Mouse (Mus musculus) midbrain, postnatal 0 days (tissue): ENCODE data around the gene Arl6ip1. TPM values are rescaled to one million over a fixed set of nuclear protein-coding genes. Genes with fewer than 3 reads are reported as not detected.
"Not testable (repeated sequence)": the region's sequence is repeated elsewhere in the genome, so short reads cannot be mapped to it uniquely, and the experiment has no call there.

Experiments
- ATAC-seq: fragments of 200-750 bp; cut with Nextera tagmentation; 2 replicates; pipeline ENCODE4 v1.8.0; 2017; ENCODE audit warnings: moderate number of reproducible peaks, mild to moderate bottlenecking, moderate TSS enrichment, moderate library complexity; ENCODE audit not compliant: low FRiP score
- DNase-seq: peaks from one replicate; pipeline ENCODE4 v3.0.0-alpha.2; 2015; ENCODE audit warnings: low spot score
- H3K27ac ChIP-seq: fragments of 300-500 bp; sonication (generic); 2 replicates; pipeline ENCODE4 v1.5.1; 2014; ENCODE audit warnings: low read depth, mild to moderate bottlenecking, low read length, mixed read lengths
- H3K27me3 ChIP-seq: fragments of 300-500 bp; sonication (generic); 2 replicates; pipeline ENCODE4 v1.6.1; 2014; ENCODE audit warnings: low read length, control low read depth, mixed read lengths; ENCODE audit not compliant: insufficient read depth
- H3K36me3 ChIP-seq: fragments of 300-500 bp; sonication (generic); 2 replicates; pipeline ENCODE4 v1.6.1; 2014; ENCODE audit warnings: low read length, control low read depth, mixed read lengths; ENCODE audit not compliant: insufficient read depth
- H3K4me1 ChIP-seq: fragments of 300-500 bp; sonication (generic); 2 replicates; pipeline ENCODE4 v1.6.1; 2014; ENCODE audit warnings: mild to moderate bottlenecking, control low read depth, antibody characterized with exemption, low read length, mixed read lengths; ENCODE audit not compliant: insufficient read depth
- H3K4me2 ChIP-seq: fragments of 300-500 bp; sonication (generic); 2 replicates; pipeline ENCODE4 v1.6.1; 2014; ENCODE audit warnings: low read depth, mild to moderate bottlenecking, low read length, mixed read lengths; ENCODE audit not compliant: poor library complexity, severe bottlenecking
- H3K4me3 ChIP-seq: fragments of 300-500 bp; sonication (generic); 2 replicates; pipeline ENCODE4 v1.5.1; 2014; ENCODE audit warnings: low read depth, mild to moderate bottlenecking, low read length, moderate library complexity
- H3K9ac ChIP-seq: fragments of 300-500 bp; sonication (generic); replicated peaks from 2 replicates; pipeline ENCODE4 v1.6.1; 2014; ENCODE audit warnings: mild to moderate bottlenecking, low read length, moderate library complexity, mixed read lengths; ENCODE audit not compliant: poor library complexity, severe bottlenecking
- H3K9me3 ChIP-seq: fragments of 300-500 bp; sonication (generic); 2 replicates; pipeline ENCODE4 v1.6.1; 2016; ENCODE audit warnings: low read length, control low read depth
- CTCF ChIP-seq: IDR thresholded peaks from 2 replicates; pipeline ENCODE4 v1.5.1; 2016; ENCODE audit warnings: antibody characterized with exemption, mild to moderate bottlenecking
- WGBS: fragments of 180-500 bp; shearing (Covaris S2); extraction: QIAGEN DNeasy Blood & Tissue Kit; methylation state at CpG from one replicate; pipeline ENCODE4 v1.1.7; 2014; 5-methylcytosine and 5-hydroxymethylcytosine counted together
- polyA plus RNA-seq: library from polyadenylated mRNA; unstranded; fragments of >200 nt; fragmentation: Nextera tagmentation; extraction: Ambion mirVana; gene quantifications from 2 replicates; pipeline ENCODE4 v1.2.1, GENCODE M21; 2015
- total RNA-seq: library from RNA; depleted of rRNA; stranded (reverse); fragments of >200 nt; gene quantifications from 2 replicates; pipeline ENCODE4 v1.2.3, GENCODE M21; 2014; rRNA removed

The Arl6ip1 gene
- total RNA-seq: 444 and 461 TPM in 2 replicates
- 651 and 727 TPM in 2 replicates for polyA plus RNA-seq

DNA sequence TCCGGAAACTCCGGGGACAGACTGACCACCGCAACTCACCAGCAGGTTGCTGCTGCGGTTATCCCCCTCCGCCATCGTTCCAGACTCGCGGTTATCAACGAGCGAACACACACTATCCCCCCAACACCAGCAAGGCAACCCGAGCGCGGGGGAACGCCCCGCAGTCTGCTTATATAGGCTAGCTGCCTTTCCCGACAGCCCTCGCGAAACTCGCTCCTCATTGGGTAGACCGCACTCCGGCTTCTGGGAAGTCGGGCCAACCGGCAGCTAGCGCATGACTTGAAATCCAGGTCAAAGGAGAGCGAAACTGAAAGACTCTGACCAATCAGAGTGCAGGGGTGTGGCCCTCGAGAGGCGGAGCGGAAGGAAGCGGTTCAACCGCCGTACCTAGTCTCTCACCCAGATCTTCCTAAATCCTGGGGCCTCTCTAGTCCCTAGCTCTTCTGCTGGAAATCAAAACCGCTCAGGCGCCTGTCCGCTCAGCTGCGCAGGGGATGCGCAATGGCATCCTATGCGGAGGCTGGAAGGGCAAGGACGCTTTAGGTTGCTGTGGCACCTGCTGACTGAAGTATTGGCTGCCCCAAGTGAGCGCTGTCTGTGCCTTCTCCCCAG, at the start of gene Arl6ip1:
TSS of gene Arl6ip1 (minus strand) at position 233 of the 612 bp plus-strand sequence.
- ATAC-seq (peak; percentile 98), DNase-seq (peak; percentile 99)
- H3K9ac ChIP-seq: peak within 1 kb of the TSS; percentile 86
- H3K4me1 ChIP-seq: peaks cover 10% of the 10 kb centered on the region; the same call in 1 of the 2 replicates
- peak within 1 kb of the TSS; percentile 91 for H3K4me3 ChIP-seq
- TF ChIP-seq CTCF: no peak
- H3K4me2 ChIP-seq: peak within 1 kb of the TSS; percentile 72
- peak within 1 kb of the TSS; percentile 87 for H3K27ac ChIP-seq
- H3K9me3 ChIP-seq: no peaks in the 10 kb centered on the region
- H3K27me3 ChIP-seq: no peaks in the 10 kb centered on the region
- under 1% methylated on average over 39 of the region's 39 CpGs for WGBS
- H3K36me3 ChIP-seq: peaks cover under 1% of the 10 kb centered on the region

GRCm38 (mm10) chr7:118175821-118176355, 46.4 kb upstream of the Arl6ip1 start:
- H3K9me3 ChIP-seq: no peaks in the 10 kb centered on the region
- DNase-seq: no peak
- no peak overlapping the region for H3K9ac ChIP-seq
- peaks cover 35% of the 10 kb centered on the region for H3K36me3 ChIP-seq
- no peak overlapping the region for H3K4me2 ChIP-seq
- H3K27ac ChIP-seq: no peak overlapping the region
- no peak overlapping the region for H3K4me3 ChIP-seq
- no peak for TF ChIP-seq CTCF
- H3K4me1 ChIP-seq: no peaks in the 10 kb centered on the region
- 86% methylated on average over 1 of the region's 1 CpGs for WGBS
- ATAC-seq: no peak
- H3K27me3 ChIP-seq: no peaks in the 10 kb centered on the region

DNA sequence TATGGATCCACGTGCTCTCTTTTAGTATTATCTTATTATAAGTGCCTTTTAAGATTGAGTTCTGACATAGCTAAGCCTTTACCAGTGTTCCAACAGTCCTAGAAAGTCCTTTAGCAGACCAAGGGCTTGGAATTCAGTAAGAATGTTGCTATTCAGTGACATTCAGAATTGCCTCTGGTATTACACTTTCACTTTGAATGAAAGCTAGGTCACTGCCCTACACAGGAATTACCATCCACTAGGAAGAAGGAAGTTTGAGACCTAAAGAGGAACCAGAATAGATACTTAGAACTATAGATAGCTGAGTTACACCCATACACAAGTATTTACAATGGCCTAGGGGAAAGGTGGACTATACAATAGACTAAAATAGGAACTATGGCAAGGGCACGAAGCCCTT, 40.7 kb upstream of the Arl6ip1 start:
- ATAC-seq: not testable (repeated sequence)

GRCm38 (mm10) chr7:118163006-118163405, 33.5 kb upstream of the Arl6ip1 start:
- H3K27ac ChIP-seq: no peak overlapping the region
- H3K4me2 ChIP-seq: no peak overlapping the region
- ATAC-seq (no peak), DNase-seq (no peak)
- no peaks in the 10 kb centered on the region for H3K9me3 ChIP-seq
- no peaks in the 10 kb centered on the region for H3K4me1 ChIP-seq
- no peak for TF ChIP-seq CTCF
- H3K9ac ChIP-seq: no peak overlapping the region
- WGBS: 86% methylated on average over 8 of the region's 8 CpGs
- H3K4me3 ChIP-seq: no peak overlapping the region
- peaks cover 36% of the 10 kb centered on the region for H3K36me3 ChIP-seq
- H3K27me3 ChIP-seq: no peaks in the 10 kb centered on the region

More for the DNA sequence above, 40.7 kb upstream of the Arl6ip1 start:
- not testable (repeated sequence) for H3K4me3 ChIP-seq, DNase-seq, H3K9ac ChIP-seq, H3K4me2 ChIP-seq, H3K27me3 ChIP-seq, H3K27ac ChIP-seq, H3K4me1 ChIP-seq, H3K9me3 ChIP-seq
- WGBS: 90% methylated on average over 2 of the region's 2 CpGs
- peaks cover 48% of the 10 kb centered on the region for H3K36me3 ChIP-seq

GRCm38 (mm10) chr7:118160121-118160520, 30.7 kb upstream of the Arl6ip1 start:
- WGBS: 90% methylated on average over 3 of the region's 3 CpGs
- no peak for DNase-seq
- Histone ChIP-seq H3K4me2 (no peak overlapping the region), H3K27ac (no peak overlapping the region), H3K4me3 (no peak overlapping the region), H3K4me1 (no peaks in the 10 kb centered on the region), H3K9me3 (no peaks in the 10 kb centered on the region), H3K36me3 (peaks cover 36% of the 10 kb centered on the region), H3K9ac (no peak overlapping the region), H3K27me3 (no peaks in the 10 kb centered on the region)
- no peak for ATAC-seq
- no peak for TF ChIP-seq CTCF

DNA sequence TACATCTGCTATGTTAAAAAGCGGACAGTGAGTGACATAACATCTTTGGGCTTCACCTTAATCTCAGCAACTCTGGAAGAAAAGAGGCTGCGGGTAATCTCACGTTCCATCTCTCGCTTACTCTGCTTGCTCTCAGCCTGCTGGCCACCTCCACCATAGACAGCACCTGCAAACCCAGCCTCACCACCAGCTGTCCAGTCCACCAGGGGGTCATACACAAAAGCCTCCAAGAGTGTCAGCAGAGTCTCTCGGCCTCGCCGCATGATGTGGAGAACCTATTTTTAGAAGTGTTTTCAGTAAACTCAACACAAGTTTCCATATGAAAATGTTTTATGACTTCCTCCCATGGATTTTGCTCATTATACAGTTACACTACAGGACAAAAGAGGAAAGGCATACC, 27.0 kb upstream of the Arl6ip1 start:
- Histone ChIP-seq H3K4me1 (no peaks in the 10 kb centered on the region), H3K4me3 (no peak overlapping the region), H3K9me3 (no peaks in the 10 kb centered on the region), H3K27ac (no peak overlapping the region), H3K9ac (no peak overlapping the region), H3K4me2 (no peak overlapping the region), H3K27me3 (no peaks in the 10 kb centered on the region), H3K36me3 (peaks cover 61% of the 10 kb centered on the region)
- WGBS: 90% methylated on average over 7 of the region's 7 CpGs
- DNase-seq (no peak), ATAC-seq (no peak)
- TF ChIP-seq CTCF: no peak
